Mouse (Mus musculus) c-Kit-positive CD71-positive TER-119-negative erythroid progenitor cells, embryonic 14.5 days (primary cell): ENCODE data around the gene Kcnd3.

ENCODE experiments used
- DNase-seq: peaks from one replicate; pipeline ENCODE4 v3.0.0-alpha.2; 2013; ENCODE audit warnings: low read depth

Gene Kcnd3

GRCm38 (mm10) chr3:105660530-105660929 is 208.4 kb downstream of the Kcnd3 start:
- DNase-seq: no peak

GRCm38 (mm10) chr3:105663043-105663442 is 210.9 kb downstream of the Kcnd3 start:
- DNase-seq: no peak

GRCm38 (mm10) chr3:105665105-105665765 is 213.1 kb downstream of the Kcnd3 start:
- no peak for DNase-seq

GRCm38 (mm10) chr3:105666996-105667523 is 214.9 kb downstream of the Kcnd3 start:
- no peak for DNase-seq

- no peak for DNase-seq
These were observed 216.0 kb downstream of the Kcnd3 start for GRCm38 (mm10) chr3:105668161-105668560.

GRCm38 (mm10) chr3:105669776-105670175 is 217.6 kb downstream of the Kcnd3 start:
- DNase-seq: no peak

GRCm38 (mm10) chr3:105670801-105671200 is 218.7 kb downstream of the Kcnd3 start:
- no peak for DNase-seq

GRCm38 (mm10) chr3:105674595-105675218 is 222.6 kb downstream of the Kcnd3 start:
- DNase-seq: peak; percentile 78

- DNase-seq: no peak
These were observed 223.8 kb downstream of the Kcnd3 start for GRCm38 (mm10) chr3:105675932-105676331.

- no peak for DNase-seq
These were observed 228.2 kb downstream of the Kcnd3 start for GRCm38 (mm10) chr3:105680346-105680745.

- no peak for DNase-seq
These were observed 234.5 kb downstream of the Kcnd3 start for GRCm38 (mm10) chr3:105686394-105687323.

- peak; percentile 98 for DNase-seq
These were observed 235.4 kb downstream of the Kcnd3 start, which contains the start of gene Ddx20 for GRCm38 (mm10) chr3:105687324-105688060. Gene Ddx20 (minus strand): TSS chr3:105687574.

GRCm38 (mm10) chr3:105688536-105688935 is 236.4 kb downstream of the Kcnd3 start:
- no peak for DNase-seq

GRCm38 (mm10) chr3:105693327-105694080 is 241.4 kb downstream of the Kcnd3 start:
- no peak for DNase-seq

GRCm38 (mm10) chr3:105695476-105696386 is 243.6 kb downstream of the Kcnd3 start:
- no peak for DNase-seq

- no peak for DNase-seq
These were observed 244.4 kb downstream of the Kcnd3 start for GRCm38 (mm10) chr3:105696387-105697147.

- no peak for DNase-seq
These were observed 245.0 kb downstream of the Kcnd3 start for GRCm38 (mm10) chr3:105697148-105697441.

- DNase-seq: peak; percentile 72
These were observed 246.2 kb downstream of the Kcnd3 start for GRCm38 (mm10) chr3:105698311-105698710.

- peak; percentile 72 for DNase-seq
These were observed 247.3 kb downstream of the Kcnd3 start for GRCm38 (mm10) chr3:105699241-105699933.
